Mouse (Mus musculus): Measurements from ENCODE around the gene Kirrel3. TPM values are rescaled to one million over a fixed set of nuclear protein-coding genes. Genes with fewer than 3 reads are reported as not detected.

The Kirrel3 gene
- total RNA-seq, 2 experiments from 2014 or later: 1.7 to 1.9 TPM

DNA sequence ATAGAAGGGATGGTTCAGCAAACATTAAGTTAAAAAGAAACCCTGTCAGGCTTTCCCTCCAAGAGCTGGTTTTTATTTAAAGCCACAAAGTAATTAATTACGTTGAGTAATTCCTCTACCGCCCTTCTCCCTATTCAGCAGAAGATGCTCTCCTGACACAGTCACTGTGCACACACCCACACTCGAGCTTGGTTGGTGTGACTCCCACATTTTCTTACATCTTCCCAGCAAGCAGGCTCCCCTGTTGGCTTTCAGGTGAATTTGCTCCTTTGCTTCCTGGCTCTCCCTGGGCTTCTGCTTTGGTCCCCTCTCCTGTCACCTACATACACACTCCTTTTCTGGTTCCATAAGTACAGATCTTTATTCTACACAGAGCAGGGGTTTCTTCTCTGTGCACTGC lies 203.7 kb downstream of the Kirrel3 start:
- no peak for DNase-seq

DNA sequence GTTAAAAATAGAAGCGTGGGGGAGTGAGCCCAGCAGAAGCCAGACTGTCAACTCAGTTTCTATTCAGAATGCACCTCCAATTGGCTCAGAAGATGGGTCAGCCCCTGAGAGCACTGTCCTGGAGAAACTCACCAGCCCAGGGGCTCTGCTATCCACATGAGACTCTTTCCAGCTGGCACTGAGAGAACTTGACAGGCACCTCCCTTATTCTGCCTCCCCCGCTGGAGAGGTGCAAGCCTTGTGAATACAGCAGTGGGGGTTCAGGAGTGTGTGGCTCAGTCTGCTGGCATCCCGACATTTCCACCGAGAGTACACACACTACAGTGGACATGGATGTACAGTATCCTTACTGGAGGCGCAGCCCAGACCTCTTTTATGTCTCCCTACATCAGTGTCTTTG lies 210.0 kb downstream of the Kirrel3 start:
- no peak for DNase-seq

DNA sequence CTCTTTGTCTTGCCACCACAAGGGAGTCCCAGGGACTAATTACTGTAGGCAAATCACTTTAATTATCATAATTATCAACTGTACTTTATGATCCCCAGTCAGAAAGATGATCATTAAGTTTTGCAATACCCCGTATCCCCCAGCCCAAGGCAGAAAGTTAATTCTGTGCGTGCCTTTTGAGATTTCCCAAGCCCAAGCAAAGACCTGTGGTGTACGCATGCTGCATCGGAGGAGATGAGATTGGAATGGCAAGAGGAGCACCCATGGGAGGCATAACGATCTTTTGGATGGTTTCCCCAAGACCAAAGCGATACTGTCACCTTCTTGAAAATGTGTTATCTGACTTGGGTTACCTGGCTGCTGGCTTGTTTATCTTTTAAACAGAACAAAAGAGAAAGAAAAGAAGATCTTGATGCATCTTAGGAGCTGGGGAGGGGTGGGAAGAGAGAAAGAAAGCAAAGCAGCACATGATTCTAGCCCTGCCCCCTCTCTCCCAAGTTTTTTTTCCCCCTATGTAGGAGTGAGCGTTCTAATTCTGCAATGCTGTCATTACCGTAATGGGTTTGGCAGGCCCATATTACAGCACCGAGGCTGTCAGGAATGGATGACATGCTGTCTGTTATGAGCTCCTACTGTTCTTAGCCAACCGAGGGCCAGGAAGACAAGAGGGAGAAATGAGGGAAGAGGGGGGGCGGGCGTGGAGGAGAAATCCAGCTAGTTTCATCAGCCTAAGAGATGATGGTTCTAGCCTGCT lies 218.0 kb downstream of the Kirrel3 start:
- DNase-seq: no peak

DNA sequence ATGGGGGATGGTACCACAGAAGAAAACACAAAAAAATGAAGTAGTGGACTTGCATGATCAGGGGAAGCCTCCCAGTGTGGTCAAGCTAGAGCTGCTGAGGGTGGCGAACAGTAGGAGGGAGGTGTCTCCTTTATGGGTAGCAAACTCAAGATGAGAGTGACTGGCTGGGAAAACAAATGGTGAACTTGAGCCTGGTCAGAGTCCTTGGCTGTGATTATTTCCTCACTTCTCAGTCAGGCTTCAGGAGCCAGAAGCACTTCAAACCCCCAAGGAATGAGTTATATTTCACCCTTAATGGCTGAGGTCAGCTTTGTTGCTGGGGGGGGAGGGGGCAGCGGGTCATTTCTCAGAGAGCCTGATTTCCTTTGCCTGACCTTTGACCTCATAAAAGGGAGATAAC lies 218.7 kb downstream of the Kirrel3 start:
- no peak for DNase-seq

DNA sequence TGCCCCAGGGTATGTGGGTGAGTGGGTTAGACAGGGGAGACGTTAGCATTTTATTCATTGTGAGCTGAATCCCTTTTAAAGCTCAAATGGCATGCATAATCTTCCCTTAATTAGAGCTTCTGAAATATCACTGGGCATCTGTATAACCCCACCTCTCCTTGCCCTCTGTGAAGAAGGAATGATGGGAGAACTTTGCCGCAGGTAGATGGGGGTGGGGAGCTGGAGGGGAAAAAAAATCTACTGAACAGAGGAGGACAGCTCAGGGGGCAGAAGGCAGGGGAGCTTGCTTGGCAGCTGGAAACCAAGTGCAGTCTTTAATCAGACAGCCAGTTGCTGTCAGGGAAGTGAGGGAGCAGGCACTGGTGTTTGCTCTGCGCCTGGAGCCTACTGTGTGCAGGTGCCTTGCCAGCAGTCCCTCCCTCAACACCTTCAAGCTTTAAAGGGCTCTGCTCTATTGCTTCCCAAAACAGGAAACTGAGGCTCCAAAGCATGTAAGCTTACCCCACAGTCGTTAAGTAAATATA lies 220.7 kb downstream of the Kirrel3 start:
- DNase-seq: no peak

DNA sequence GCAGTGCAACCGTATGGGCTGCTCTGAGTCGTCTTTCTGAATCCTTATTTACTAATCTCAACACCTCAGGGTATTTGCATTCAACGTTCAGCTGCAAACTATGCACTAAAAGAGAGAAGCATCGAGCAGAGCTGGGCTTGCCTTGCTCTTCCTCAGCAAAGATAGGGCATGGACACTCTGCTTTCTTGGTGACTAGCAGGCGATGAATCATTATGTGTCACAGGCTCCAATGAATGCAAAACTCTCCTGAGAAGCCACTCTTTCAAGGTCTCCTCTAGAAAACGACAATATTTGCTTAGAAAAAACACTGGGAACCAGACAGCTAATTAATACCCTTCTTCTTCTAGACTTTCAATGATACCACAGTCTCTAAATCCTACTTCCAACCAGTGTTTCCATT lies 223.0 kb downstream of the Kirrel3 start:
- no peak for DNase-seq

DNA sequence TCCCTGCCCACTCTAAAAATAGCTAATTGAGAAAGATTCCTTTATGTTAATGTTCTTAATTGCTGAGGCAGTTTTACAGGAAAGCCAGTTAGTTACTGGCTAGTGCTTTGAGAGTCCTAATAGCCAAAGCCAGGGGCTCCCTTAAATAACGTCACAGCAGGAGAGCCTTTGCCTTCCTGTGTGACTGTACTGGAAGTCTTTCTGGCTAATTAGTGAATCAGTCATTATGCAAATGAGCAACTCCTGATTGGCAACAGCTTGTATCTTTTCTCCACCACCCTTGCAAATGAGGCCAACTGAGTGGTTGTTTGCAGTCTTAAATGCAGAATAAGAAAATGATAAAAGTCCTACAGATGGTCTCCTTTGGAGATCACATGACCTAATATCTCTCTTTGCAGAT lies 226.3 kb downstream of the Kirrel3 start:
- no peak for DNase-seq

DNA sequence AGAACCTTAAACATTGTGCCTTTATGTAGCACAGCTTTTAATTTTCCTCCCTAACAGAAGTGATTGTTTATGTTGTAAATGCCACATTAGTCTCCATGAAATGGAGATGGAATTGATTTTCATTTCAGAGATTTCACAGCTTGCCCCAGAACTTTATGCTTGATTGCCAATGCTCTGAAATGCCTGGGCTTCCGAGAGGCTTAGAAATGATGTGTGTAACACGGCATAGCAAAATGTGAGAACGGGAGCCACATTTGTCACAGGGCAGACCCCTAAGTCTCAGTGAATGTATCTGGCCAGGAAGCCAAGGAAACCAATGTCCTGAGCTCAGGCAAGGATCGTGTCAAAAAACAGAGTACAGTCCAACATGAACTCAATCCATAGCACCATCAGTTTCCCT lies 227.3 kb downstream of the Kirrel3 start:
- DNase-seq: no peak

DNA sequence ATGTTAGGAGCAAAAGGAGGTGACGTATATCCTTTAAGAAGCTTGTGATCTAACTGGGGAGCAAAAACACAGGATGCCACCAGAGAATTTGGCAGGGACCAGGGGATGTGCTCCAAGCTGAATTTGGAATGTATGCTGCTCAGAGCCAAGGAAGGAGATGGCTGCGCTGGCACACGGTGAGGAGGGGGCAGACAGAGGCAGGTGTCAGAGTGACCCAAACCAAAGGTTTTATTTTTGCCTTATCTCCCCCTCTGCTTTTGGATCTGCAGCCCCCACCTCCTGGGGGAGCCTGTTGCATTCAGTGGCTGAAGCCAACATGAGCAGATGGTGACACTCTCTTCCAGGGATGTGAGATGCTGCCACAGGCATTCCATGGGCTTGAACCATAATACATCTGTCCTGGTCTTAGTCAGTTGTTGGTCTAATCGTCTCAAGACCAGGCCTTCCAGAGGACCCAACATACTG lies 227.8 kb downstream of the Kirrel3 start:
- no peak for DNase-seq

DNA sequence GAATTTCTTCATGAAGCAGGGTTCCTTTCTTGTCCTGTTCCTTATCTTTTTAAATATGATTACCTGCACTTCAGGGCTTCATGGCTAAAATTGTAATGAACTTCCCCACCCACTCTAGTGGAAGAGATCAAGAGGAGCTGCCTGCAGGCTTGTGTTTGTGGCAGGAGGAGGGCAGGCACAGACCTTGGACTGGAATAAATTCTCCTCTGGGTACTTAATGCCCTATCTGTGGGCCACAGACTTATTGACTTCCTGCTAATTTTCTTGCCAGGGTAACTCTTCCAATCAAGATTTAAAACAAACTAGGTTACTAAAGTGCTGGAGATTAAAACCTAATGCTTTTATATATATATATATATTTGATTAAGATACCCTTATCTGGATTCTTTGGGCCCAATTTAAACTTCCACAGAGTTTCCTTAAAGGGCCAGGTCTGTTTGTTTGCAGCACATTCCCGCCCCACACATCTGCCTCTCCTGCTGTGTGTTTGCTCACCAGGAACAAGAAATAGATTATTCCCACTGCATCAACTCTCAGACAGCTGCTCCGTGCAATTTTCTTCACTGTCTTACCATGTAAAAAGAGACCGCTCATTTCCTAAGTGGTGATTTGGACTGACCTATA lies 229.4 kb downstream of the Kirrel3 start:
- DNase-seq: no peak

DNA sequence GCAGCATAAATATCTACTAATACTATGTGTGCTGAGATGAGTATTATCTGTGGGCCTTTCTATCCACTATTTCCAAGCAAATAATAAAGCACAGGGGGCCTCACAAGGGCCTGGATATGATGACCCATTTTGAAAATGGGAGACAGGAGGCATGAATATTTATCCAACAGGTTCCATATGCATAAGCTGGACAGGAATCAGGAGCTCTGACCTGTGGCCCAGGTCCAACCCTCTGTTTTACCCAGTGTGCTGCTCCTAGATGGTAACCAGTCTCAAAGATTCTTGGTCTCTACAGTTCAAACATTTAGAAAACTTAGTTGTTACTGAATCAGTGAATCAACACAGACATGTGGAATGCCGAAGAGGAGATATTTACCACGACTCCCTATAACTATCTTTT lies 230.8 kb downstream of the Kirrel3 start:
- no peak for DNase-seq

DNA sequence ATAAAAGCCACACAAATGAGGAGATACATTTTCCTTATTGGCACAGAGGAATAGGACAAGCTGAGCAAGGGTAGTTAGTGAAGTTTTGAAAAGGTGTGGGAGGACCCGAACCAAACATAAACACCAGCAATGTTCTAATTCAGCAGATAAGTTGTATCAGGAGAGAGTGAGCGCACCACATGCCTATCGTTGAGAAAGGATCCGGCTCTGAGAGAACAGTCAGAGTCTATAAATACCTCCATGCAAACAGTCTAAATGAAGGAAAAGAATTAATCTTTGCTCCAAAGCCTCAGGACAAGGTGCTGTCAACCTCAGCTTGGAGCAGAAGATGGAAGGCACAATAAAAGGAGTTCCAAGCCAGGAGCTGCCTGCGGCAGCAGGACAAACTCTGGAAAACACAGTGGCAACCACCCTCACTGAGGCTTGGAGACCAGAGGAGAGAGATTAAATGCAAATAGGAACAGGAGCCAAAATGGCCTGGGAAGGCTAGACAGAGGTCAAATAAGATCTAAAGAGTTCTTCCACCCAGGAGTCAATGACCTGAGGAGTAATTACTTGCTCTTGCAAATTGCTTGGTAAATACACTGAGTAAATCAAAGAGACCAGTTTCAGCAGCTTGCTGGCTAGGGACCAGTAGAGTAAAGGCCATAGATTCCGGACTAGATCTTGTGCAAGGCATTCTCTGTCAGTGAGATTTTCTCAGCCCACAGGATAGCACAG lies 235.9 kb downstream of the Kirrel3 start:
- DNase-seq: no peak

DNA sequence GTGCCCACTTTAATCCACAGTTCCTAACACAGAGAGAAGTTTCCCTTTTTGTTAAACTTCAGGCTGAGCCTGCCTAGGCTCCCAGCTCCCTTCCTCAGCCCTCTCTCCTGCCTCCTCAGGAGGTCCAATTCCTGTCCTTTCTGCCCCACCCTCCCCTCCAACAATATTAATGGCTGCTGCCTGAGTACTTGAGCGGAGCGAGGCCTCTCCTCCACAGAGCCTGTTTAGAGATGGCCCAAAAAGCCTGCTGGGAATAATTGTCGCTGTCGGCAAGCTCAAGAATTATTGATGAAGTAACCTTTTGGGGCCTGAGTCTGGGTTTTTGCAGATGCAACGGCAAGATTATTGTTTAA lies 236.5 kb downstream of the Kirrel3 start:
- no peak for DNase-seq

DNA sequence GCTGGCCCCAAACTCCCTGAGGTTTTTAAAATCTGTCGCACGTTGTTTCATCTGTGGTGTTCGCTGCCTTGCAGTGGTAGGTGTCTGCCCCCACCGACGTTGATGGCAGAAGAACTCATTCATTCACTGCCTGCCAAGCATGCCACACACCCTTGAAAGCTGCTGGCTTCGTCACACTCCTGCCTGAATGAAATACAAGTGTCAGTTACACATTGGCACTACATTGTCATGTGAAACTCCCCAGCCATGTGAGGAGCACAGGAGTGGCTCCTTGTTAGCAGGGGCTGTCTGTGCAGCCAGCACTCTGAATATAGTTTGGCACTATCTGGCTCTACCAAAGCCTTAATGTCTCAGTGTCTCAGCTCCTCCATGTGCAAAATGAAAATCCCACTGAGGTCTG lies 246.8 kb downstream of the Kirrel3 start:
- DNase-seq: no peak

DNA sequence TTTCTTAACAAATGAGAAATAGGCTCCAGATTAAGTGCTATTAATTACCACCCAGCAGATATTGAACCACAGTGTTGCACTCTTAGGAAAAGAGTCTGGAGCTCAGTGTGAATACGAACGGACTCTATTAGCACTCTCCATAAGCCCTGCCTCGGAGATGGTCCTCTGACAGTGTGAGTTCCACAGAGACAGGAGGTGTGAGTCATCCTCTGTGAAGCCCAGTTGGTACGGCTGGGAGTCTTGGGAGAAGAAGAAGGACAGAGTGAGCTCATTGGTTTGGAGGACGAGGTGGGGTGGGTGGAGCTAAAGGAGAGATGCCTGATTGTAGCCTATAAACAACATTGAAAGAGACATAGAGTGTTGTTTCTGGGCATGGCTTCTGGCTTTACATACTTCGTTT lies 247.9 kb downstream of the Kirrel3 start:
- no peak for DNase-seq

DNA sequence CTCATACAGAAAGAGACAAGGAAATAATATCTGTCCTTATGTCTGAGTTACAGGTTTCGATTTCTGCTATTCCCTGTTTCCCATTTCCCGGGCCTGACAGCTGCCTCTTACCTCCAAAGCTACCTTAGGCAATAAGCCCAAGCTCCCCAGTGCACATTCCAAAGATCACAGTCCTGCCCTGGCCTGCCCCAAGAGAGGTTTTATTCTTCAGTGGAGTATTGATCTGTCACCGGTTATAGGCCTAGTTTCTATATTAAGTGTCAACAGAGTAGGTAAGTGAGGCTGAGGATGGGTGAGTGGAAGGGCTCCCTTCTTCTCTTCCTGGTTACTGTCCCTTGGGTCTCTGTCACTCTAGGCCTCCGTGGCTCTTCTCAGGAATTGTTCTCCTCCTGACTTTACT lies 249.3 kb downstream of the Kirrel3 start:
- DNase-seq: no peak

DNA sequence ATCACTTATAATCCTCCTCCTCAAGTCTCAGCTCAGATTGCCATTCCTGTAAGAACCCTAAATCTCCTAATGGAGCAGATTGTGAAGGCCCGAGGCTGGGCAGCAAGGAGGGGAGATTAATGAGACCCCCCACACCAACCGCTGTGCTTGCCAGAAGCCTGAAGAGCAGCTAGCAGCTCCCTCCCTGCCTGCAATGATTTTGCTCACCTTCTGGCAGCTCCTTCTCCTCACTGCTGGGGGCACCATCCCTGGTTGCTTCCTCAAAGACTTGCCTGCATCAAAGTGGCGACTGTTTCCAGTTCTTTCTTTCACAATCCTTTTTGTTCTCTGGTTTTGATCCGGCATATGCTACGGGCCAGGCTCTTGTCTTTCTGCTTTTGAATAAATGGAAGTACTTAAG lies 253.7 kb downstream of the Kirrel3 start:
- no peak for DNase-seq

DNA sequence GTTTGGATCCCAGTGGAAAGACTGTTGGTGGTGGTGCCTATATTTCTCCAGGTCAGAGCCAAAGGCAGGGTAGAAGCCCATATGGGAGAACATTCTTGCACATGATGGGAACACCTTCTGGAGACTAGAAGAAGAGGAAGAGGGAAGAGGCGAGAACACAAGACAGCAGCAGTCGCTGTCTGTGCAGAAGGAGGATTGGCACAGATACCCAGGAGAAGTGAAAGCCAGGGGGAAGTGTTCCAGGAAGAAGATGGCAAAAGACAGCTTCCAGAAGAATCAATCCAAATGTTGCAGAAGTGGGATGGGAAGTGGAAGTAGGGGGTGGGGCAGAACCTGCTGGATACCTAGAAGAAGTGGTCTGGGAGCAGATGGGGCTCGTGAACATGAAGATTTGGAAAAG lies 255.1 kb downstream of the Kirrel3 start:
- DNase-seq: no peak

DNA sequence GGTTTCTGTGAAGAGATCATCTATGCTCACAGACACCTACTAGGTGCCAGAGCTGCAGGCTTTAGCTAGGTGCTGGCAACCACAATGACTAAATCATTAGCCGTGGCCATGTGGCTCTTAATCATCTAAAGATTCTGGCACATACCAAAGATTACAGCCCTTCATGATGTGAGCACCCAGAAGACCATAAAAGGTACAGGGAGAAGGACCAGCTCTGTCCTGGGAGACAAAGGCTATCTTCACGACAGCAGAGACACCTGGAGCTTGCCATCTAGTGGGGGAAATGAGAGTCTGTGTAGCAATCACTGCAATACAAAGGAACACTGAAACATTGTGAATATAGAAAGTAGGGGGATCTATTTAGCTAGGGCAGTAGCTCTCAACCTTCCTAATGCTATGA lies 262.3 kb downstream of the Kirrel3 start:
- no peak for DNase-seq

DNA sequence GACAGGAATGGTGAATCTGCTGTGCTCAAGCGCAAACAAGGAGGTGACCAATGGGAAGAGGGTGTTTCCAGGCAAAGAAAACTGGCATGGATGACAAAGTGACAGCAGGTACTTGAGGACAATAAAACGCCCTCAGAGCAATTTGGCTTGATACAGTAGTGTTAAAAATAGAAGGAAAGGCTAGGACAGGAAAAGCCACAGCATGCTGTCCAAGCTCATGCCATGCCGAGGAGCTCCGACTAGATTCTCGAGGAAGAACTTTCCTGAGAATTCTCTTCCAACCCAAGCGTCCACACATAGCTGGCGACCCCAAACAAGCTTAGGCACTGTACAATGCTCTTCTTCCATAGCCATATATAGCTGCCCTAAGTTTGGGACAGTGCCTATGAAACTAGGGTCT lies 263.5 kb downstream of the Kirrel3 start:
- no peak for DNase-seq

DNA sequence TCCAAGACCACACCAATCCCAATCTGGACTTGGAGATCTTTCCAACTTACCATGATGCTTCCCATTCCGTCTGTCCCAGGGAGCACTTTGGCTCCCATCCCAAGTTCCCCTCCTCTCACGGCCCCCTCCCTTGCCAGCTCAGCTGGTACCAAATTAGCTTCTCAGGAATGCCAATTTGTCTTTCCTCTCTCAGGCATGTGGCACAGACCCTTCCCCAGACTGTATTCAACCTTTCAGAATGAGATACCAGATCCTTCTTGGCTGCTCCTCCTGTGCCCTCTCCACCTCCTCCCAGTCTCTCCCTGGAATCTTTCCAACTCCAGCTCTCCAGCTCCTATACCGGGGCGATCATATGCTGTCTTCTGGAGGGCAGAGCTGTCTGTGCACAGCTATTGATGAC lies 264.2 kb downstream of the Kirrel3 start:
- DNase-seq: no peak

DNA sequence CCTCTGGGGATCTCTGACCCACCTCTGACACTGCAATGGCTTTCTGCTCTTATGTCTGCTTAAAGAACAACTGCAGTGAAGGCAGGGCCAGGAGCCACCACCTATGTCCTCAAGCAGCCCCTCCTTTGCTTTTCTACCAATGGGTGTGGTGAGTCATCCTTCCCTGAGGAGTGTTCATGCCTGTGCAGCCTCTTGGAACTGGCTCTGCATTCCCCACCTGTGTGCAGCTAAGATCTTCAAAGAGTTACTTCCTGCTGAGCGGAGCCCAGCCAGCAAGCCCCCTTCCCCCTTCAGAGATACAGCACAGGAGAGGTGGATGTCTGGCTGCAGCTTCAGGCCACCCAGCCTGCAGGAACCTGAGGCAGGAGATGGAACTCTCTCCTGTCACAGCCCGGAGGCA lies 265.2 kb downstream of the Kirrel3 start:
- no peak for DNase-seq

DNA sequence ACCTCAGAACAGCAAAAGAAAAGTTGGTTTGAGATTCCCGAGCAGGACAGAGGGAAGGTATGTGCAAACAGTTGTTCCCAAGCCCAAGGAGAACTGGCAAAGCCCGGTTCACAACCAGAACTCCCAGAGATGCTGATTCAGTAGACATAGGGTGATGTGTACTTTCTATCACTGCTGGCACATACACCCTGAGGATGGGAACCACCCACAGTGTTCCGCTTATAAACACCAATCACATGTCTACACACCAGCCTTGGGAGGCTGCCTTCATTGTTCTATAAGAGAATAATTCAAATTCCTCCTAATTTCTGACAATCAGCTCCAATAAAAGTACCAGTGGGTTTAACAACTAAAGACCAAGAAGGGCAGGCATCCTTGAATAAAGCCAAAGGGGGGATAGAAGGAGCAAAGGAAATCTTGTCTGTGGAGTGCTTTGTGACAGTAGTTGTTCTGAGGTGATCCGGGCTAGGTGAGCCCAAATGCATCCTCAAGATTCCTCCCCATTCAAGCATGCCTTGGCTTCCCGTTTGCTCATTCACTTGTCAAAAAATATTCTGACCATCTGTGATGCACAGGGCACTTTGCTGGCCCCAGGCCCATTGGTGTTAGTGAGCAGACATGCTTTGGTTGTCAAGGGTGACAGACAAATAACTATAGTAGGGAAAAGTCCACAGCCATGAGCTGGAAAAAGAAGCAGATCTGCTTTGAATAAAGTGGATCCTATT lies 266.5 kb downstream of the Kirrel3 start:
- DNase-seq: no peak

Measured in gastrocnemius, postnatal 10 days (tissue).